Comparison of ENCODE assay signal across 7 mouse cellular contexts in the genomic region with DNA sequence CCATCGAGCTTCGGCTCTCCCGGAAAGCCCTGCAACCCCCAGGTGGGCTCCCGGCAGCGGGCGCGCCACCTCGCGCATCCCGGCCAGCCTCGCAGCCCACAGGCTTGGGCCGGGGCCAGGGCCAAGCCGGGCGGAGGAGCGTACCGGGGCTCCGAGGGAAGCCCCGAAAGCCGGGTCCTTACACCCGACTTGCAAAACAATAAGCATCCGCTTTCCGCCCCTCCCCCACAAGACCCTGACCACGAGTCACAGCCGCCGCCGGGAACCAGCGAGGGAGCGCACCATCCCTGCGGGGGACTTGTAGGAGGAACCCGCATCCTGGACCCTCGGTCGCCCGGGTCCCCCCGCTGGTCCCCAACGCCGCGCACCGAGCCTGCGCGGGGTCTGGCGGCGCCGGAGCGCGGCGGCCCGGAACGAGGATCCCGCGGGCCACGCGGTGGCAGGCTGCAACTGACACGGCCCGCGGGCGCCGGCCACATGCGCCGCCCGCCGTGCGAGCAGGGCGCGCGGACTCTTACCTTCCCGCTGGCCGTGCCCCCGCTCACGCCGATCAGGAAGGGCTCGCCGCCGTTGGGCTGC. TPM values are rescaled to one million over a fixed set of nuclear protein-coding genes. Genes with fewer than 3 reads are reported as not detected.
DNase-seq lines count a peak whose midpoint lies in the region; ATAC-seq and TF ChIP-seq lines count a peak whose summit lies in the region.

No protein-coding gene starts in this region.

- no peak for ATAC-seq in G1E (ENCODE audit: extremely low read depth, insufficient number of reproducible peaks, low FRiP score, poor library complexity, severe bottlenecking)

- peaks cover 67% of the 10 kb centered on the region for H3K4me1 ChIP-seq in G1E (ENCODE audit: insufficient read depth, low read depth, low read length)
- H3K4me1 ChIP-seq in embryonic fibroblast, embryonic 13.5 days (ENCODE audit: control insufficient read depth, insufficient read depth, low read length), result 0 out of 2 replicates have a peak, but pooled peaks cover 3% of the 10 kb centered on the region
- peaks cover 49% of the 10 kb centered on the region for H3K4me1 ChIP-seq in hindbrain, embryonic 10.5 days (replicated peaks)
- H3K4me1 ChIP-seq in limb, embryonic 10.5 days, result peaks cover 32% of the 10 kb centered on the region
- peaks cover 52% of the 10 kb centered on the region for H3K4me1 ChIP-seq in midbrain, embryonic 10.5 days

- no peaks in the 10 kb centered on the region for H3K9me3 ChIP-seq in G1E (replicated peaks)
- no peaks in the 10 kb centered on the region for H3K9me3 ChIP-seq in hindbrain, embryonic 10.5 days
- no peaks in the 10 kb centered on the region for H3K9me3 ChIP-seq in limb, embryonic 10.5 days (replicated peaks)
- no peaks in the 10 kb centered on the region for H3K9me3 ChIP-seq in midbrain, embryonic 10.5 days (replicated peaks)

- H3K36me3 ChIP-seq in G1E (replicated peaks), result peaks cover 29% of the 10 kb centered on the region
- H3K36me3 ChIP-seq in hindbrain, embryonic 10.5 days, result peaks cover 10% of the 10 kb centered on the region; the same call in 1 of the 2 replicates
- H3K36me3 ChIP-seq in limb, embryonic 10.5 days, result peaks cover 20% of the 10 kb centered on the region
- H3K36me3 ChIP-seq in midbrain, embryonic 10.5 days, result peaks cover 17% of the 10 kb centered on the region

- no peaks in the 10 kb centered on the region for H3K27me3 ChIP-seq in G1E (ENCODE audit: insufficient read depth, low read length)
- H3K27me3 ChIP-seq in hindbrain, embryonic 10.5 days (ENCODE audit: insufficient read depth, poor library complexity, severe bottlenecking), result peaks cover 16% of the 10 kb centered on the region
- peaks cover 17% of the 10 kb centered on the region for H3K27me3 ChIP-seq in limb, embryonic 10.5 days (ENCODE audit: low read depth, poor library complexity, severe bottlenecking)
- peaks cover 34% of the 10 kb centered on the region for H3K27me3 ChIP-seq in midbrain, embryonic 10.5 days (ENCODE audit: low read depth, poor library complexity, severe bottlenecking)

- WGBS in hindbrain, embryonic 10.5 days, result under 1% methylated on average over 73 of the region's 73 CpGs
- WGBS in limb, embryonic 10.5 days, result under 1% methylated on average over 73 of the region's 73 CpGs
- under 1% methylated on average over 72 of the region's 73 CpGs for WGBS in midbrain, embryonic 10.5 days

- no peak for TF ChIP-seq POLR2A in embryonic fibroblast, embryonic 13.5 days (IDR thresholded peaks at IDR 0.05; ENCODE audit: low read depth, low read length)

- DNase-seq in G1E (ENCODE audit: low spot score), result peak; percentile 55
- peak; percentile 35 to 40 for DNase-seq in adrenal gland, postnatal 4 days (ENCODE audit: low spot score in 2 of 2)
- peak; percentile 89 for DNase-seq in hindbrain, embryonic 10.5 days (ENCODE audit: low spot score)
- DNase-seq in limb, embryonic 10.5 days (ENCODE audit: low spot score), result peak; percentile 89
- peak; percentile 90 for DNase-seq in midbrain, embryonic 10.5 days (ENCODE audit: low spot score)
- DNase-seq in spleen, adult 12 weeks (ENCODE audit: low spot score), result peak; percentile 30

- TF ChIP-seq CTCF in G1E (IDR thresholded peaks at IDR 0.05; ENCODE audit: low read depth, low read length), result no peak
- no peak for TF ChIP-seq CTCF in embryonic fibroblast, embryonic 13.5 days (IDR thresholded peaks at IDR 0.05; ENCODE audit: borderline replicate concordance, insufficient read depth, low read length)

- peak overlapping the region; percentile 99 for H3K4me3 ChIP-seq in G1E (ENCODE audit: low read depth, low read length)
- H3K4me3 ChIP-seq in embryonic fibroblast, embryonic 13.5 days (ENCODE audit: insufficient read depth, low read length), result peak overlapping the region; percentile 90
- H3K4me3 ChIP-seq in hindbrain, embryonic 10.5 days, result peak overlapping the region; percentile 82
- peak overlapping the region; percentile 98 for H3K4me3 ChIP-seq in limb, embryonic 10.5 days
- peak overlapping the region; percentile 87 for H3K4me3 ChIP-seq in midbrain, embryonic 10.5 days

- H3K27ac ChIP-seq in embryonic fibroblast, embryonic 13.5 days (ENCODE audit: insufficient read depth, low read length), result peak overlapping the region; percentile 44
- peak overlapping the region; percentile 99 for H3K27ac ChIP-seq in hindbrain, embryonic 10.5 days
- peak overlapping the region; percentile 99 for H3K27ac ChIP-seq in limb, embryonic 10.5 days
- peak overlapping the region; percentile 99 for H3K27ac ChIP-seq in midbrain, embryonic 10.5 days (replicated peaks)

RNA-seq across cellular contexts. Expression of gene Uck2, which starts 0.8 kb away (rescaled TPM):
- 465 and 522 TPM in 2 replicates for total RNA-seq in G1E (2014; fragmentation: Nextera tagmentation)
- 182 and 249 TPM in 2 replicates for total RNA-seq in G1E (2017)
- polyA plus RNA-seq in G1E (2012), result 555 and 575 TPM in 2 replicates
- 10 to 100 TPM; 66.6 to 71.5 TPM for total RNA-seq in adrenal gland, postnatal 4 days (2021)
- polyA plus RNA-seq in embryonic fibroblast, embryonic 13.5 days (2011; ENCODE audit: insufficient read length, low read depth, missing spikeins), result 132 and 164 TPM in 2 replicates
- 113 and 125 TPM in 2 replicates for polyA plus RNA-seq in hindbrain, embryonic 10.5 days (2016; fragmentation: Nextera tagmentation; extraction: Ambion mirVana)
- polyA plus RNA-seq in limb, embryonic 10.5 days (2016; fragmentation: Nextera tagmentation; extraction: Ambion mirVana), result 138 and 172 TPM in 2 replicates
- polyA plus RNA-seq in midbrain, embryonic 10.5 days (2016; fragmentation: Nextera tagmentation; extraction: Ambion mirVana), result 101 and 109 TPM in 2 replicates

RNA-seq across cellular contexts. Expression of gene Tmco1, which starts 23.8 kb away (rescaled TPM):
- total RNA-seq in G1E (2014; fragmentation: Nextera tagmentation), result 66.0 and 68.2 TPM in 2 replicates
- 104 and 121 TPM in 2 replicates for total RNA-seq in G1E (2017)
- 10.8 and 12.8 TPM in 2 replicates for polyA plus RNA-seq in G1E (2012)
- total RNA-seq in adrenal gland, postnatal 4 days (2021), result 100 to 1,000 TPM; 102 to 104 TPM
- 81.7 and 105 TPM in 2 replicates for polyA plus RNA-seq in embryonic fibroblast, embryonic 13.5 days (2011; ENCODE audit: insufficient read length, low read depth, missing spikeins)
- polyA plus RNA-seq in hindbrain, embryonic 10.5 days (2016; fragmentation: Nextera tagmentation; extraction: Ambion mirVana), result 76.3 and 78.3 TPM in 2 replicates
- polyA plus RNA-seq in limb, embryonic 10.5 days (2016; fragmentation: Nextera tagmentation; extraction: Ambion mirVana), result 60.9 and 64.4 TPM in 2 replicates
- polyA plus RNA-seq in midbrain, embryonic 10.5 days (2016; fragmentation: Nextera tagmentation; extraction: Ambion mirVana), result 85.4 and 87.1 TPM in 2 replicates

Comparison
In these comparisons a context has a peak if more than half of its experiments do, and no peak if none do; other contexts are left out.
1. DNase-seq: peak in every context shown above with its lines; median percentile 90 in midbrain, embryonic 10.5 days; 89 in hindbrain, embryonic 10.5 days; 89 in limb, embryonic 10.5 days; 55 in G1E; 38 in adrenal gland, postnatal 4 days; 30 in spleen, adult 12 weeks.
2. H3K27ac ChIP-seq: peak in every context shown above with its lines; median percentile 99 in hindbrain, embryonic 10.5 days; 99 in limb, embryonic 10.5 days; 99 in midbrain, embryonic 10.5 days; 44 in embryonic fibroblast, embryonic 13.5 days.